Mouse (Mus musculus): ENCODE results near the gene Ctsa.

GRCm38 (mm10) chr2:164859155-164859554 lies 26.5 kb downstream of the Ctsa start:
- TF ChIP-seq CTCF (IDR thresholded peaks at IDR 0.05; ENCODE audit: insufficient read depth, low read depth, low read length) (no peak), POLR2A (IDR thresholded peaks at IDR 0.05; ENCODE audit: insufficient read depth, low read depth, low read length) (no peak)

Data from olfactory bulb, adult 2 months (tissue).